Mouse (Mus musculus) cerebellum, postnatal 14 days (tissue): ENCODE data around the gene Abca13.
"Not testable (repeated sequence)": the region's sequence is repeated elsewhere in the genome, so short reads cannot be mapped to it uniquely, and the experiment has no call there.

Experiments
- DNase-seq, 2 experiments: peaks; one replicate each; pipeline ENCODE4 v3.0.0; 2021; ENCODE audit warnings: mixed read lengths in 2 of 2

Abca13 gene

DNA sequence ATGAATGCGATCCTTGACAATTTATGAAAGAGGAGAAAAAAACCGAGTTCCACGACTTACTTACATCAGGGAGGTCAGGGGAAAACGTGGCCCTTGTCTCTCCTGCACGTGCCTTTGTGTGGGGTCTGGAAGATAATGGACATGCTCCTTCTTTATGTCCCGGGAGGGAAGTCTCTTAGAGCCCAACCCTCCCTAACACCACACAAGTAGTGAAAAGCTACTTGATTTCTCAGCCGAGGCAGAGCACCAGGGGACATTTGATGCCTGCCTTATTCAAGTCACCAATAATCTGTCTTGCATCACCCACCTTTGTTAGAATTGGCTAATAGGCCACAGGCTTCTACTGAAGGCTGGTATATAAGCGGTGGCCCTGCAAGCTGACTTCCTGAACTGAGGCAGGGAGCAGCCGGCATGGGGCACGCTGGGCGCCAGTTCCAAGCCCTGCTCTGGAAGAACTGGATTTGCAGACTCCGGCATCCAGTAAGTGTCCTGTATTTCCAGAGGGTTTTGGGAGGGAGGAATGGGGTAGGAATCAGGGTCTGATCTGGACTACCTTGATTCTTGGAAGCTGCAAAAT is at the start of gene Abca13:
TSS of gene Abca13 (plus strand) at position 388 of the 577 bp plus-strand sequence.
- DNase-seq: no peak

DNA sequence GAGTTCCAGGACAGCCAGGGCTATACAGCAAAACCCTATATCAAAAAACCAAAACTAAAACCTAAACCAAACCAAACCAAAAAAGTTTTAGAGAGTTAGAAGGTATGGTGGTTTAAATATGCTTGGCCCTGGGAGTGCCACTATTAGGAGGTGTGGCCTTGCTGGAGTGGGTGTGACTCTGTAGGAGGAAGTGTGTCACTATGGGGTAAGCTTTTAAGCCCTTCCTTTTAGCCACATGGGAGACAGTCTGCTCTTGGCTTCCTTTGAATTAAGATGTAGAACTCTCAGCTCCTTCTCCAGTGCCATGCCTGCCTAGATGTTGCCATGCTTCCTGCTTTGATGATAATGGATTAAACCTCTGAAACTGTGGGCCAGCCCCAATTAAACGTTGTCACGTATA is 46.6 kb upstream of the Abca13 start:
- DNase-seq: no peak

DNA sequence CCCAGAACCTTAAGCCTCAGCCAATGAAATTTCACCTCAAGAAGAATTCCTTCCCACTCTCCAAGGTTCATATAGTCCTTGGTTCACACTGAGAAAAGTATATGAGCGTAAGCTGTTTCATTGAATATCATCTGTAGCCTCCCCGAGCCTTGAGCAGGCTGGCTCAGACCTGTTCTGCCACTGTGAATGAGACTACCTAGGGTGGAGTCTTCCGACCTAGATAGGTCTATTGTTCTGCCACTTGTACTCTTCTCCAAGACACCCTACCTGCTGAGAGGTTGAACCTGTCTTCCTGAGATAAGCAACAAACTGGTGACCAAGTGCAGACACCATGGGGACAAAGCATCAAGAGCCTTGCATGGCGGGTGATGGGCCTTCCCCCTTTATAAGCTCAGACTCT is 45.6 kb upstream of the Abca13 start:
- no peak for DNase-seq

DNA sequence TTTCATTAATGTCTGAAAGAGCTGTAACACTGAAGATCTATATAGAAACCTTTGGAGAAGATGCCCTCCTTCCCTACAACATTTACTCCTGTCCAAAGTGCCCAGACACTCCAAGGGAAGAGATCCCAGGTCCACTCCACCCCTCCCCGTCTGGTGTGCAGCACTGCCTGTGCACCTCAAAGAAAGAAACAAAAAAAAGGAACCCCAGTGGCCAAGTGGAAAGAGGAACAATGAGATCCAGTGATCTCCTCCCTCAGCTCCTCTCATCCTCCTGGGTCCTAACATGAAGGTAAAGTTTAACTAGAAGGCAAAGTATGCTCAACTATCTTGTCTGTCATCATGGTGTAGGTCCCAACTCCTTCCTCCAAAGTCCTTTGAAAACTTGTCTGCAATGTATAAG is 45.1 kb upstream of the Abca13 start:
- no peak for DNase-seq

DNA sequence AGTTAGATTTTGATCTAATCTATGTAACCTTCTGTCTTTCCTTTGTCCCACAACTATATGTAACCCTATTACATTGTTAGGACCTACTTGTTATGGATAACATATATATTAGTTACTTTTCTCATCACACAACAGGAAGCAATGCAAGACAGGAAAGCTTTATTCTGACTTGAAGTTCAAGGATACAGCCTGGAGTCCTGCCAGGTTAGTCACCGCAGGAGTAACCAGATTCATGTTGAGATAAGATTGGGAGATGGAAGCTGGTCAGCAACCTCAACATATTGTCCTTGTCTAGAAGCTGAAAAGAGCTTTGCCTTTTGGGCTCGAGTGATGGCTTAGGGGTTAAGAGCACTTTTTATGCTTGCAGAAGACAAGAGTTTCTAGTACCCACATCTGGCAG is 43.5 kb upstream of the Abca13 start:
- no peak for DNase-seq

DNA sequence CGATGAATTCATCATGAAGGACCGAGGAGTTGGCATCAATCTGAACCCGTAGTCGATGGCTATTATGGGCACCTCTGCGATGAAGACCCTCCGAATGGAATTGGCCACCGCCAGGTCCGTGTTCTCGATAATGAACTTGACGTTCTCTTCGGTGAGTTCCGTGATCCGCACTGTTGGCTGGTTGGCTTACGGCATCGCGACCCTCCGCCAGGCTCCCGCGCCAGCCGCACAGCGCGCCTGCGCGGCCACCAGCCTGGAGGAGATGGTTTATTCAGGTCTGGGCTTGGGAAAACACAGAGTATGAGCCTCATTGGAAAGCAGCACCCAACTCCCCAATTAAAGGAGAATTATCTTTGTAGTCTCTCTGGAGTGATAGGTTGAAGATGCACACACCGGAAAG is 41.3 kb upstream of the Abca13 start:
- DNase-seq: not testable (repeated sequence)

DNA sequence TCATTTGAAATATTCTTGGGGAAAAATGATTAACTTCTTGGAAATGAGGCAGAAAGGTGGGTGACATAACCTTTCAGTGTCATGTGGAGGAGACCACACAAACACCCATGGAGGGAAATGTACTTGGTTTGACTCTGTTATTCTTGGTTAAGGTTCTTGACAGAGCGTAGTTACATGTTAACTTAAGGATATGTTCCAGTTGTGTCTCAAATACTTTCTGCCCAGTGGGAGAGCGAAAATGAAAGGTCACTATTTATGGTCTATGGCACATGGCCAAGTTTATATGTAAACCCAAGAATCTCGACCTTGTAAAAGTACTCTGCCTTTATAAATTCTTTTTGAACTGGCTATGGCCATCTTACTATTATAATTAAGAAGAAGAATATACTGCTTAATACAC is 31.8 kb upstream of the Abca13 start:
- DNase-seq: no peak

DNA sequence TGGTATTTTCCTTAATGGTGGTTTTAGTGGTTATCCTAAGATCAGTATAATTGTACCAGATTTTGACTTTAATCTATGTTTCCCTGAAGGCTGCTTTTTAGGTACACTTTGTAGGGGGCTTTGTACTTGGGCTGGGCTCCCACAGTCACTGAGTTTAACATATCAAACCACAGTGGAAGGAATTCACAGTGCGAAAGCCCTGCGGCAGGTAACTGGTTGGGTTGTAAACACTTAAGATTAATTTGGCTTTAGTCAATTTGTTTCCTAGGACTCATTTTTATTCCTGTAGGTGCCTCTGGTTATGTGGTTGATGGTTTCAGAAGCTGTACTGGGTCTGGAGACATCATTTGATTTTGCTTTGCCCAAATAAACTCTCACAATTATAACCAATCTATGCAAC is 24.4 kb upstream of the Abca13 start:
- no peak for DNase-seq

DNA sequence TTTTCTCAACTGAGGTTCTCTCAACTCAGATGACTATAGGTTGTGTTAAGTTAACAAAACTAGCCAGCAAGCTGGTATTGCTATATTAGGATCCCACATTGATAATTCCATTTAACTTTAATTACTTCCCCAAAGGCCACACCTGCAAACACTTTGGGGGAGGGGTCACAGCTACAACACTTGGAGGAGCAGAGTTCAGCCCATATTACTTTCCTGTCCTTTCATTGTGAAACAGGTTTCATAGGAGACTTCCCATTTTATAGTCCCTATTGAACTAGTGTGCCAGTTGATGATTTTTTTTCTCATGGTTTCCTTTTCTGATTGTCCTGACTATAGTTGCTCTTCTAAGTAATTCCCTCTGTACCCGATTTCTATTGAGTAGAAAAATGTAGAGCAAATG is 10.3 kb upstream of the Abca13 start:
- no peak for DNase-seq

DNA sequence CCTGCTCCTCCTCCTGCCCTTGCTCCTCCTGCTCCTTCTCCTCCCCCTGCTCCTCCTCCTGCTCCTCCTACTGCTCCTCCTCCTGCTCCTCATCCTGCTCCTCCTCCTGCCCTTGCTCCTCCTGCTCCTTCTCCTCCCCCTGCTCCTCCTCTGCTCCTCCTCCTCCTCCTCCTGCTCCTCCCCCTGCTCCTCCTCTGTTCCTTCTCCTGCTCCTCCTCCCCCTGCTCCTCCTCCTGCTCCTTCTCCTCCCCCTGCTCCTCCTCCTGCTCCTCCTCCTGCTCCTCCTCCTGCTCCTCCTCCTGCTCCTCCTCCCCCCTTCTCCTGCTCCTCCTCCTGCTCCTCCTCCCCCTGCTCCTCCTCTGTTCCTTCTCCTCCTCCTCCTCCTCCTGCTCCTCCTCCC is 2.3 kb upstream of the Abca13 start:
- DNase-seq: not testable (repeated sequence)

DNA sequence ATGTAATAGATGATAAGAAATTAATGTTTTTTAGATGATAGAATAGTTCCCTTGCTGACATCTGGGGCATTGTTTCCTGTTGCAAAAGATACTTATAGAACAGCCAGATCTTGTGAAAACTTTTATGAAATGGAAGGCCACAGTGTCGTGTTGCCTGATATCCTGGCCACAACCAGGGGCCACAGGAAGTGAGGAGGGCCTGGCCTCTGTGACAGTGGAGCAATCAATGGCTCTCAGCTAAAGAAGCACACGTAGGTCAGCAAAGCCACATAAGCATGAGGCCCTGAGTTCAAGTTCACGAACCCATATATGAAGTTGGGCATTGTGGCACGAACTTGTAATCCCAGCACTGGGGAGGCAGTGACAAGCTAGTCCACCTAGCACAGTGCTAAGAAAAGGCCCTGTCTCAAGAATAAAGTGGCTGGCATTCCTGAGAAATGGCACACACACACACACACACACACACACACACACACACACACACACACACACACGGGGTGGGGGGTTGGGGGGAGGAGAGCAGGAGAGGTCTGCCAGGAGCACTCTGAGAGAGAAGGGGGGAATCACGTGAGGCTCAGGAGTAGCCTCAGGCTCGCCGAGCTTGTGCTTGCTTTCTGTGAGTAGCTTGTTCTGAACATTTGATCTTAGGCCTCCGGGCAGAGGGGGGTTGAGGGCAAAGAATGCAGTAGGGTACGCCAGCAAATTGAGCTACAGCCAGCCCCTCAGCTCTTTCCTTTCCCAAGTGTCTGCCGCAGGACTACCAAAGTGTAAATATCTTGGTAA is 779 bp upstream of the Abca13 start:
- no peak for DNase-seq

DNA sequence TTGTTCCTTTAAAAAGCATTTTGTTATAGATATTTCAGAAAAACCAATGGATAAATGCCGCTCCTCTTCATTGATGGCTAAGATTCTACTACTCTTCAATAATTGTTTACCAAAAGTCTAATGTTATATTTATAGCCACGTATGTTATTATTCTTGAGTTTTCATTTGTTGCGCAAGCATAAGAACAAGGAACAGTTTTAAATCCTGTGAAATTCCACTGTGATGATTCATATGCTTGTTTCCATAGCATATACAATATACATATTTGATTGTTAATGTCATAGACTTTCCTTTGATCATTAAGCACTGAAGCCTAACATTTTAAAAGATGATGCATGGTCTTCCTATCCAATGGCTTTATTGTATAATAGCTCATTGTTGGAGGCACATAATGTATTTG is 3.1 kb downstream of the Abca13 start:
- DNase-seq: no peak

DNA sequence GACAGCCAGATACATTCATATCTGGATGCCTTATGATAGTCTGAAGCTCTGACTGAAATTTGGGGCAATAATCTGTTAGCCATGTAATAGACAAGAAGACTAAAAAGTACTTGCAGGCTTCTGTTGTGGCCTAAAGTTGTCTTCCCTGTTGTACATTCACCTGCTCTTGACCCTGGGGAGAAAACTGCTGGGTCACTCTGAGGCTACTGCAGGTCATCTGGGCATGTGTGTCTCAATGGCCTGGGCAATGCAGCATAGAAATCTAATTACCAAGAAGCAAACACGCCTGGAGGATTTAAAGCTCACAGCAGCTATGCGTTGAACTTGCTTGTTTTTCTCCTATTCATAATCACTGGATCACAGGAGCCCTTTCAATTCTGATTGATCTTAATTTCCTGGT is 8.1 kb downstream of the Abca13 start:
- no peak for DNase-seq

DNA sequence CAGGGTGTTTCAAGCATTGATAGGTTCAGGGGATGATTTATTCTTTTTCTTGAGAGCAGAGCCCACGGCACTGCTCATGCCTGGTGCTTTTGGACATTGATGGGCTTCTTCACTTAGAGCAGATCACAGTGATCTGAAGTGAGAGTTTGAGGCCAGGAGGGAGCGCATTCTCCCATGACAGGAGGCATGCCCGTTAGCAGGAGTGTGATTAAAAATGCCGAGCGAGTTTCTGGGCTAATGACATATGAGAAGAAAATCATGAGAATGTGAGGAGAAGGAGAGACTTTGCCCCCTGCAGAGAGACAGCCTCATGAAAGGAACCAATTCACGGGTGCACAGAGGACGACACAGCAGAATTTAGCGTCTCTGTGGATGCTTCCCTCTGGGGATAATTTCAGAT is 19.0 kb downstream of the Abca13 start:
- DNase-seq: peak in 1 of 2 experiments; percentile 13

DNA sequence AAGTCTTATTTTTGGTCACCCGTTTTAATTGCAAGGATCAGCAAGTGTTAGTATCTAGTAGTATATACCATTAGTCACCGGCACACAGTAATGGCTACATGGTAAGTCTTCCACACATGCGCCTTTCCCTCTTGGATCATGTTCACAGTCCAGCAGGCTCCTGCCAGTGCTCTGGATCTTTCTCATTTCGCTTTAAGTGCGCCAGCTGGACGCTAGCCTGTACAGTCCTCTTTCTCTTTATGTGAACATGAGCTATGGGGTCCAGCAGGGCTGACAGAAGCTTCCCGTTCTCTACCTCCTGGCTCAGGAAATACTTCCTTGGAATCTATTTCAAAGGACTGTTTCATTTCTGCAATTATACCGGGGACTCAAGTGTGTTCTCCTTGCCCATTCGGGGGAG is 21.8 kb downstream of the Abca13 start:
- DNase-seq: peak; percentile 83 to 89

DNA sequence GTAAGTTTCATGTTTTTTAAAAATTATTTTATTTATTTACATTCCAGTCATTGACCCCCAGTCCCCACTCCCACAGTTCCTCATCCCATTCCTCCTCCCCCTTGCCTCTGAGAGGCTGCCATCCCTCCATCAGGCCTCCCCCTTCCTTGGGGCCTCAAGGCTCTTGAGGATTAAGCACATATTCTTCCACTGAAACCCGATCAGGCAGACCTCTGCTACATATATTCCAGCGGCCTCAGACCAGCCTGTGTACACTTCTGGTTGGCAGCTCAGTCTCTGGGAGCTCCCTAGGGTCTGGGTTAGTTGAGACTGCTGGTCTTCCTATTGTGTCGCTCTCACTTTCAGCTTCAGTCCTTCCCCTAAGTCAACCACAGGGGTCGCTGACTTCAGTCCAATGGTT is 24.5 kb downstream of the Abca13 start:
- DNase-seq: no peak

DNA sequence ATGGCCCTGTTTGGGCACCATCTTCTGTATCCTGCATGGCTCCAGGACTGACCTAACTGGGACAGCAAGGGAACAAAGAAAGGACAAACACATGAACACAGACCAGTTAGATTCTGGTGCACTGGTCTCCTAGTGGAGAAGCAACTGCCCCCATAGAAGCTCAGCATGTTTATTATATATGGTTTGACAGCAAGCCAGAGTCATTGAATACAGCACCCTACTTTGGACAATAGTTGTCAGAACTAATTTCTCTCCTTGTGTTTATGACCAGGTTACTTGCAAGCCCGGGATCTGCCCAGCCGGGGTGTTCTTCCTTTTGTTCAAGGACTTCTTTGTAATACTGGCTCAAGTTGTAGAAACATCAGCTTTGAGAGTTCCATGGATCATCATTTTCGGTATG is 28.8 kb downstream of the Abca13 start:
- DNase-seq: no peak

DNA sequence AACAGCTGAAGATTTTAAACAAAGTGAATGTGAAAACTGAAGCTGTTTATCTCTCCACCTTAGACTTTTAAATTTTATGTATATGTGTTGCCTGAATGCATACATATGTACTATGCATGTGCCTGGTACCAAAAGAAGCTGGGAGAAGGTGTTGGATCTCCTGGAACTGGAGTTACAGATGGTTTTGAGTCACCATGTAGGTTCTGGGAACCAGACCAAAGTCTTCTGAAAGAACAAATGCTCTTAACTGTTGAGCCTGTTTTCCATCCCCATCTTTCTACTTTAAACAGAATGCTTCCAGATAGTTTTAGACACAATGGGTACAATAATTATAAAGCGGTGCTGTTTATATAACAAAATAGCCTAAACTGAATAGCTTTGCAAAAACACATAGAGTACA is 29.9 kb downstream of the Abca13 start:
- DNase-seq: no peak

DNA sequence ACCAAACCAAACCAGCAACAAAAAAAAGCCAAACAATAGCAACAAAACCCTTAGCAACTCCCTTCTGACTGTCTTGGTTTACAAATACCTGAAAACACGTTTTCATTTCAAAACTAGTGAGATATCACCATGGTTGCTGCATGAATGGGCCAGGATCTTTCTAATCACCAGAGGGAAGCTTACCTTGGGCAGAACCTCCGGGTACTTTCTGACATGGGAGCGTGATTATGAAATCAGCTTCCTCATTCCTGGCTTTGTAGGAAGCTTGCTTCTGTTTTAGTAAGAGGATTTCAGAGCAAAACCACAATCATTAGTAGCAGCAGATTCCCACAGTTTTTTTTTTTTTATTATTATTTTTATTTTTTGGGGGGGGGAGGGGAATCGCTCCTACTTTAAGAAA is 34.7 kb downstream of the Abca13 start:
- DNase-seq: no peak

DNA sequence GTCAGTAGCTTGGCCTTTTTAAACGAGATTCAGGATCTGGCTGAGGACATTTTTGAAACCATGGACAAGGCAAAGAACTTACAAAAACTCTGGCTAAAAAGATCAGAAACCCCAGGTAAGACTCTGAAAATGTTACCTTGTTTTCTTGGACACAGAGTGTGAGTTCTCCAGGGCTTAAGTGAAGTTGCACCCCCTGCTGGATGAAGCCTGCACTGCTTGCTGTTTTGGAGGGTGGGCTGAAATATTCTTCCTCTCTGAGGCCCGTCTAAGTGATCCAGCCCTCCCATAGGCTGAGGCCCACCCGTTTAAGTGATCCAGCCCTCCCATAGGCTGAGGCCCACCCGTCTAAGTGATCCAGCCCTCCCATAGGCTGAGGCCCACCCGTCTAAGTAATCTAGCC is 57.9 kb downstream of the Abca13 start:
- peak in 1 of 2 experiments; percentile 30 for DNase-seq

DNA sequence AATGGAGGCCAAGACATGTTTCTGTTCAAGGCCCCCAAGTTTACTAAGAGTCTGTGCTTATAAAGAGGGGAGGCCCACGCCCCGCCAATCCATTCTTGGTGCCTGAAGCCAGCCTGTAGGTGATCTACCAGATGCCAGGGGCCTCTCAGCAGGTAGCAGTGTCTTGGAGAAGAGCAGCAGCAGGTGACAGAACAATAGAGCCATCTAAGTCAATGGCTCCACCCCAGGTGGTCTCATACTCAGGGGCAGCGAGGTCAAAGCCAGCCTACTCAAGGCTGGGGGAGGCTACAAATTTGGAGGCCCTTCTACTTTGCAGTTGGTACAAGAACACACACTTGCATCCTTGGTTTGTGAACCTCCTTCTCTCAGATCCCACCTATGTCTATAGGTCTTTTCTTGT is 71.3 kb downstream of the Abca13 start:
- DNase-seq: not testable (repeated sequence)

DNA sequence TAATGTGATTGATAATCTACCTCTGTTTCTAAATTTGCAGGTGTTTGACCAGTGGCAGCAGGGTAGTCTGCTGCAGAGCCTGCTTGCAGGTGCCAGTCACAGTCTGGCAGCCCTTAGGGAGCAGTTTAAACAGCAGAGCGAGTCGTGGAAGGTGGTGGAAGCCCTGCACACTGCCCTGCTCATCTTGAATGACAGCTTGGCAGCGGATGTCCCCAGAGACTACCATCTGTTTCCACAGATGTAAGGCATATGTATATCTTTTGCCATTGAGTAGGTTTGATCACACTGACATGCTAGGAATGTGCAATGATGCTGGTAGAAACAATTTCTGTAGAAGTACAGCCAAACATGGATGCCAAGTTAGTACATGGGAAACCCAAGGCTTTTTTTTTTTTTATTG is 77.3 kb downstream of the Abca13 start:
- no peak for DNase-seq

DNA sequence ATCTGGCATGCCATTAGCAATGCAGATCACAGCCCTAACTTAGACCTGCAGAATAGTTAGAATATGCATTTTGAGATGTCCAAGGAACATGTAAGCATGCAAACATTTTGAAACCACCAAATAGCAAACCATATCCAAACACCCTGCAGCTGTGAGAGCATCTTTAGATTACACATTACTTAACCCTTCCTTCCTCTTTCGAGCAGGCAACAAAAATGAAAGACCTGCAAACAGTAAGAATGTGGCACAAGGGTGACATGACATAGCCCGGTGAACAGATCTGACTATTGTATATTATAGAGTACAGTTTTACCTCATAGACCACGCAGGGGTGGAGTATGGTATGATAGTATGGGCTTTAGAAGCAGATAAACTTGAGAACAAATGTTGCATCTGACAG is 93.5 kb downstream of the Abca13 start:
- DNase-seq: no peak

DNA sequence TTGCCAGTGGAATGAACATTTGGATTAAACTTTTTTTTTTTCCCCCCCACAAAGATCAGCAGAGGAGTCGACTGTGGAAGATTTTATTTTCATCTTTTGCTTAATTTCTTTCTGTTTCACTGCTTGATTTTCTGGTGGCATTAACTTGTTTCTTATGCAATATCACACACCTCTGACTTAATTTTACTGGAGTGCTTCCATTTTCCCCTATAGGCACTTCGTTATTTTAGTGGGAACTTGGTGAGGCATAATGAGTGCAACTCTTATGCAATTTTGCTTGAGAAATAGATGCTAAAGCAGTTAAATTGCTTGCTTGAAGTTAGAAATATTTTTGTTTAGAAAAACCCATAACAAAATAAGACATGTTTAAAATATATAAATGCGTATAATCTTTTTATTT is 94.0 kb downstream of the Abca13 start:
- DNase-seq: no peak

DNA sequence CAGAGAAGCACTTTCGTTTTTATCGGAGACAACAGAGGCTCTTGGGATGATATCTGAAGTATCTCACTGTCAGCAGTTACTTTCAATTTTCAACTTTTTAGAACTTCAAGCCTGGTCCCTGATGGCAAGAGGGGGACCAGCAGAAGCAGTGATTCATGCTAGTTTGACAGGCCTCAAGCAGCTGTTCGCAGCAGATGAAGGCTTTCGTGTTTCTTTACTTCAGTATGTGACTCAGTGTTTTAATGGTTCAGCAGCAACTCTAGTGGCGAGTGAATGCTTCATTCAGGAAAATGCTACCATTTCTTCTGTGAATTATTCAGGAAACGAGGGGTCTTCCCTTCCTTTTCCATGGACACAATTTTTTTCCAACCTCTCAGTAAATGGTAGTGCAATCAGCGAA is 99.4 kb downstream of the Abca13 start:
- no peak for DNase-seq
